Mouse (Mus musculus) liver, embryonic 13.5 days (tissue): ENCODE measurements around the gene Gm6034. TPM values are rescaled to one million over a fixed set of nuclear protein-coding genes. Genes with fewer than 3 reads are reported as not detected.
"Not testable (repeated sequence)": the region's sequence is repeated elsewhere in the genome, so short reads cannot be mapped to it uniquely, and the experiment has no call there.

ENCODE experiments used
- ATAC-seq: fragments of 200-750 bp; cut with Nextera tagmentation; 2 replicates; pipeline ENCODE4 v1.8.0; 2017; ENCODE audit warnings: low read depth, mild to moderate bottlenecking, moderate number of reproducible peaks, moderate library complexity
- DNase-seq: peaks from one replicate; pipeline ENCODE4 v3.0.0; 2022
- H3K27ac ChIP-seq: fragments of 300-500 bp; sonication (generic); 2 replicates; pipeline ENCODE4 v1.5.1; 2015; ENCODE audit warnings: moderate library complexity, mild to moderate bottlenecking, inconsistent platforms
- H3K27me3 ChIP-seq: fragments of 300-500 bp; sonication (generic); 2 replicates; pipeline ENCODE4 v1.6.1; 2015; ENCODE audit warnings: mild to moderate bottlenecking, inconsistent platforms
- H3K36me3 ChIP-seq: fragments of 300-500 bp; sonication (generic); 2 replicates; pipeline ENCODE4 v1.6.1; 2015; ENCODE audit warnings: mild to moderate bottlenecking, inconsistent platforms
- H3K4me1 ChIP-seq: fragments of 300-500 bp; sonication (generic); replicated peaks from 2 replicates; pipeline ENCODE4 v1.6.1; 2015; ENCODE audit warnings: inconsistent platforms
- H3K4me2 ChIP-seq: fragments of 300-500 bp; sonication (generic); 2 replicates; pipeline ENCODE4 v1.6.1; 2015; ENCODE audit warnings: inconsistent platforms, mild to moderate bottlenecking, moderate library complexity
- H3K4me3 ChIP-seq: fragments of 300-500 bp; sonication (generic); replicated peaks from 2 replicates; pipeline ENCODE4 v1.5.1; 2015; ENCODE audit warnings: mild to moderate bottlenecking, inconsistent platforms
- H3K9ac ChIP-seq: fragments of 300-500 bp; sonication (generic); 2 replicates; pipeline ENCODE4 v1.6.1; 2015; ENCODE audit warnings: mild to moderate bottlenecking, inconsistent platforms
- H3K9me3 ChIP-seq: fragments of 300-500 bp; sonication (generic); replicated peaks from 2 replicates; pipeline ENCODE4 v1.6.1; 2016; ENCODE audit warnings: inconsistent platforms
- WGBS: fragments of 180-500 bp; shearing (Covaris S2); methylation state at CpG from one replicate; pipeline ENCODE4 v1.1.7; 2015; ENCODE audit not compliant: insufficient replicate concordance; 5-methylcytosine and 5-hydroxymethylcytosine counted together
- polyA plus RNA-seq: library from polyadenylated mRNA; unstranded; fragments of >200 nt; fragmentation: Nextera tagmentation; extraction: Ambion mirVana; gene quantifications from 2 replicates; pipeline ENCODE4 v1.2.1, GENCODE M21; 2015

Gm6034 gene
- polyA plus RNA-seq, 1 experiment from 2014 or later: not detected

DNA sequence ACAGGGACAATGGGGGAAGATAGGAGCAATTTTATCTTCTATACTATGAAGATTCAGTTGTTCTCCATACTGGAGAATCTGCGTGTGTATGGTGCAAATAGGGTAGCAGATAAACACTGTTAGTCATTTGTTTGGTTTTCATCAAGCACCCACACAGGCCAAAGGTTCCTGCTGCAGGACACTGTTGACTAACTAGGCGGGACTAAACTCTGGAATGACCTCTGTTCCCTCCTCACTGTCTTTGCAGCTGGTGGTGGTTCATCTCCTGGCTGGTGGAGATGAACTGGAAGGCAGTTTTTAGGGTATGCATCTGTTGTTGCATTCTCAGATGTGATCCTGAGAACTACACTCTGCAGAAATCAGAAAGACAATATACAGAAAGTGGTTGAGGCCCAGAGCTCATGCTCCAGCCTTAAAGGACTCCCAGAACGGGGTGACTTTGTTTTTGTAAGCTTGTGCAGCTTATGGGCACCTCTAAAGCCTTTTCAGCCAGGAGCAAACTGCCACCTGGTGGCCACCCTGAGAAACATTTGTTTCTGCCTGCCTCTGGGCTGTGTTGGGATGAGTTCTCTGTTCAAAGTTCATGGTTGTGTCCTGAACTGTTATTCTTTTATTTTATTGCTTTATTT lies 7.6 kb upstream of the Gm6034 start:
- H3K27me3 ChIP-seq, H3K4me3 ChIP-seq, H3K4me2 ChIP-seq, H3K27ac ChIP-seq, H3K9me3 ChIP-seq, H3K9ac ChIP-seq, H3K36me3 ChIP-seq: not testable (repeated sequence)
- DNase-seq (peak; percentile 50), ATAC-seq (peak; percentile 59)
- peaks cover 20% of the 10 kb centered on the region for H3K4me1 ChIP-seq
- 25% methylated on average over 3 of the region's 3 CpGs for WGBS

DNA sequence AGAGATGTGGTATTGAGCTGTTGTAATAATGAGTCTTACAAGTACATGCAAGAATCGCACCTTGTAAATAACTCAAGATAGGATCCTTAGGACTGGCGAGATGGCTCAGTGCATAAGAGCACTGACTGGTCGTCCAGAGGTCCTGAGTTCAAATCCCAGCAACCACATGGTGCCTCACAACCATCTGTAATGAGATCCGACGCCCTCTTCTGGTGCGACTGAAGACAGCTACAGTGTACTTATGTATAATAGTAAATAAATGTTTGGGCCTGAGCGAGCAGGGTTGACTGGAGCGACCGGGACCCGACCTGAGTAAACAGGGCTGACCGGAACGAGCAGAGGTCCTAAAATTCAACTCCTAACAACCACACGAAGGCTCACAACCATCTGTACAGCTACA lies 6.6 kb upstream of the Gm6034 start:
- not testable (repeated sequence) for ATAC-seq, H3K9me3 ChIP-seq, H3K27me3 ChIP-seq, H3K9ac ChIP-seq, H3K36me3 ChIP-seq, H3K4me2 ChIP-seq, H3K27ac ChIP-seq, H3K4me3 ChIP-seq, DNase-seq
- peaks cover 11% of the 10 kb centered on the region for H3K4me1 ChIP-seq
- WGBS: 77% methylated on average over 13 of the region's 13 CpGs

DNA sequence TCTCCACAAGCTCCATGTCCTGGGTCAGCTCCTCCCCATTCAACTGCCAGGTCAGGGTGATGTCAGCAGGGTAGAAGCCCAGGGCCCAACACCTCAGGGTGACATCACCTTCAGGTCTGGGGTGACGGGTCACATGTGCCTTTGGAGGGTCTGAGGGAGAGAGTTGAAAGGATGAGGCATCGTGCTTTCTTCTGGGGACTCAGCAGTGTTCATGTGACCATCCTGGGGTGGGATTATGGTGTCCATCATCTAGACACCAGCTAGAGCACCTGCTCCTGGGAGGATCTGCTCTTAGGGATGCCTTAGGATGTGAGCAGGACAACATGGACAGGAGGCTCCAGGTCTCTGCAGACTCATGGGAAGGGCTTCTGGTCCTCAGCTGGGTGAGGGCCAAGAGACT lies 2.2 kb upstream of the Gm6034 start:
- not testable (repeated sequence) for H3K4me3 ChIP-seq, H3K27me3 ChIP-seq, ATAC-seq, H3K36me3 ChIP-seq, DNase-seq, H3K9me3 ChIP-seq, H3K9ac ChIP-seq, H3K4me2 ChIP-seq, H3K27ac ChIP-seq
- WGBS: 66% methylated on average over 2 of the region's 2 CpGs
- peaks cover 17% of the 10 kb centered on the region for H3K4me1 ChIP-seq

DNA sequence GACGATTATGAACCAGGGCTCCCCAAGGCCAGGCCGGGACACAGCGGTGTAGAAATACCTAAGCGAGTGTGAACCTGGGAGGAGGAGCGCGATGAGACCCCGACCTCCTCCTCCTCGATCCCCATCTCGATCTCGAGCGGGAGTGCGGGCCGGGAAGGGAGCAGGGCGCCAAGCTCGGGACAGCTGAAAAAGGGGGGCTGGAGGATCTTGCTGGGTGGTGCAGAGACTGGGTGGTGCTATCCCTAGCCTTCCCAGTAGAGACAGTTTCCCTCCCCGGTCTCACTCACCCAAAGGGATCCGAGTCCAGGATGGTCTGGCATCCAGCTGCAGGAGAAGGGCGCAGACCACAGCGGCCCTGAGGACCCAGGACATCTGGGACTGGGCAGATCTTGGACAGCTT lies 706 bp upstream of the Gm6034 start:
- H3K9me3 ChIP-seq, H3K27me3 ChIP-seq, H3K27ac ChIP-seq, H3K36me3 ChIP-seq, DNase-seq: not testable (repeated sequence)
- peaks cover 17% of the 10 kb centered on the region for H3K4me1 ChIP-seq
- H3K4me3 ChIP-seq: peak overlapping the region; percentile 64
- ATAC-seq: peak; percentile 62
- H3K9ac ChIP-seq: peak overlapping the region; percentile 67
- 2% methylated on average over 19 of the region's 19 CpGs for WGBS
- peak overlapping the region; percentile 83 for H3K4me2 ChIP-seq

DNA sequence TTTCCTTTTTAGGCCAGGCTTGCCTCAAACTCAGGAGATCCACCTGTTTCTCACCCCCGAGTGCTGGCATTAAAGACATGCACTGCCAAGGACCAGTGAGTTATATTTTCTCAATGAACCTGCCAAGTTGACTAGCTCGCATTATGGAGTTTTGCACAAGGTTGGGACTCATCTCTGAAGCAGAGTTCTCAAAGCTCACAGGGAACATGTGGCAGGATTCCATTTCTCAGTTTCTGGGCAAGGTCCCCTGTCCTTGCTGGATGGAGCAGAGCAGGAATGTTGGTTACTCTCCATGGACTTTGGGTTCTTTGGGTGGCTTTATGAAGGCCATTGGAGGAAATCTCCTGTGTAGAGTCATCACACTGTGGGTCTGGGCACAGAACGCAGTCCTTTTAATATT lies 525 bp downstream of the Gm6034 start:
- peaks cover 17% of the 10 kb centered on the region for H3K4me1 ChIP-seq
- no peak for ATAC-seq
- peak overlapping the region; percentile 64 for H3K4me3 ChIP-seq
- no peaks in the 10 kb centered on the region for H3K27me3 ChIP-seq
- H3K27ac ChIP-seq: no peak overlapping the region
- 67% methylated on average over 3 of the region's 3 CpGs for WGBS
- peak overlapping the region; percentile 69 for H3K9ac ChIP-seq
- no peaks in the 10 kb centered on the region for H3K36me3 ChIP-seq
- H3K9me3 ChIP-seq: no peaks in the 10 kb centered on the region
- H3K4me2 ChIP-seq: peak overlapping the region; percentile 83
- no peak for DNase-seq

DNA sequence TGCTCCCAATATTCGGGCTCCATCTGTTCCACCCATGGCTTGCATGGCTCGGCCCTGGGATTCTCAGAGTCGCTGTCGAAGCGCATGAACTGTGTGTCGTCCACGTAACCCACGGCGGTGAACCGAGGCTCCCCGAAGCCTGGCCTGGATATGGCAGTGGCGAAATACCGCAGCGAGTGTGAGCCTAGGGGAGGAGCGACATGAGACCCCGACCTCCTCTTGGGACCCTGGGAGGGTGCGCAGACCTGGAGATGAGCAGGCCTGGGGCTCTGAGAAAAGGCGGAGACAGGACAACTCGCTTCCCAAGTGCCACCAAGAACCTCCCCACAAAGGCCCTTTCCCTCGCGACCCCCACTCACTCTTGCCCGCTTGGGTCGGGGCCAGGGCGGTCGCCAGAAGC lies 15.2 kb downstream of the Gm6034 start:
- not testable (repeated sequence) for H3K27ac ChIP-seq, H3K4me3 ChIP-seq, ATAC-seq, H3K4me1 ChIP-seq, H3K4me2 ChIP-seq, H3K9me3 ChIP-seq, DNase-seq, H3K9ac ChIP-seq, H3K36me3 ChIP-seq, H3K27me3 ChIP-seq
- 80% methylated on average over 24 of the region's 25 CpGs for WGBS

DNA sequence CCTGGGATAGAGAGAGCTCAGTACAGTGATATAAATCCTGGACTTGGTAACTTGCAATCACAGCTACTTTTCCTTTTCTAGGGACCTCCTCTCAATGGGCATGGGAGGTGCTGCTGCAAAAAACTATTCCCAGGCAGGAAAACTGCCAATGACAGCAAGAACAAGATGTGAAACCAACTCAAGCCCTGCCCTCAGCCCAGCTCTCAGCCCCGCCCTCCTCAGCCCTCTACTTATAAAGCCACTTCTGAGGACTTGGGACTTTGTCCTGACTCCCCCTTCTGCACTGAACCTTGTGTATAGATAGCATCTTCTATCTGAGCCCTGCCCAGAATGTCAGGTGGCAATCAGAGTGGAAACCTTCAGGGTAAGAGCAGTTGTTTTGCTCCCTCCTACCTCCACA lies 15.6 kb downstream of the Gm6034 start, which contains the start of gene Gm11127:
Gm11127 (minus strand) TSS at position 10 of the 400 bp plus-strand sequence.
- not testable (repeated sequence) for H3K4me1 ChIP-seq, H3K27me3 ChIP-seq, H3K36me3 ChIP-seq, H3K9me3 ChIP-seq, H3K27ac ChIP-seq, DNase-seq, ATAC-seq, H3K4me3 ChIP-seq, H3K4me2 ChIP-seq, H3K9ac ChIP-seq
- 33% methylated on average over 1 of the region's 1 CpGs for WGBS

DNA sequence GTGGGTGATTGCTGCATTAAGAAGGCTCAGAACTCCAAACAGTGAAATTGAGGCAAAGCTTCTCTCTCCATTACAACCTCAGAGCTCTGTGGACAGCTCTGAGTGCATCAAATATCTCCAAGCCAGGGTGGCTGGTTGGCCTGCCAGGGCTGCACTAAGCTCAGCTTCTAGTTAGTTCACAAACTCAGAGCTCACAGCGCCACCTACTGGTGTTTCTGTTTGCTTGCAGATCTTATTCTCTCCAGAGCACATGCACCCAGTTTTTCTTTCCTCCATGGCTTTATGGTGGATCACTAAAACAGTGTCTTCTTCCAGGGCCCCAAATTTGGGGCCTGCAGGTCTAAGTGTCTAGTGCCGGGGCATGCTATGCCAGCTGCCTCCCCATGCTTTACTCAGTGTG lies 18.1 kb downstream of the Gm6034 start:
- no peaks in the 10 kb centered on the region for H3K9me3 ChIP-seq
- H3K36me3 ChIP-seq: no peaks in the 10 kb centered on the region
- H3K27ac ChIP-seq: no peak overlapping the region
- peak; percentile 74 for DNase-seq
- 9% methylated on average over 2 of the region's 2 CpGs for WGBS
- H3K4me3 ChIP-seq: no peak overlapping the region
- no peak overlapping the region for H3K4me2 ChIP-seq
- H3K4me1 ChIP-seq: no peaks in the 10 kb centered on the region
- no peak for ATAC-seq
- H3K9ac ChIP-seq: no peak overlapping the region
- no peaks in the 10 kb centered on the region for H3K27me3 ChIP-seq

DNA sequence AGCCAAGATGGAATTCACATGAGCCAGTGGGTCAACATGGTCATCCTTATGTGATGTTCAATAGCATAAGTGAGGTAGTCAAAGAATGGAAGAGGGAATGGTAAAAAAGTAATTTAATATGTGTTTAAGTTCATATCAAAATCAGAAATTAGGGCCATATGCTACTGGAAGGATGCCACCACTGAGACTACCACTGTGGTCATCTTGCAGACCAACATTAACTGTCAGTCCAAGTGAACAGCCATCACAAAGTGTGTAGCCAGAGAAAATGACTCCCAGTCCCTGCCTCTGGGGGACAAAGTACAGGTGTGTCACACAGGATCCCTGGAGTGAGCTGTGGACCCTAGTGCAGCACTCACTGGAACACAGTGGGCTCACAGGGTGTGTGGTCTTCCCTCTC lies 39.1 kb downstream of the Gm6034 start:
- ATAC-seq, H3K4me1 ChIP-seq, H3K4me3 ChIP-seq, H3K36me3 ChIP-seq, DNase-seq, H3K27ac ChIP-seq, H3K4me2 ChIP-seq, H3K9ac ChIP-seq, H3K9me3 ChIP-seq: not testable (repeated sequence)
- peaks cover 56% of the 10 kb centered on the region for H3K27me3 ChIP-seq

DNA sequence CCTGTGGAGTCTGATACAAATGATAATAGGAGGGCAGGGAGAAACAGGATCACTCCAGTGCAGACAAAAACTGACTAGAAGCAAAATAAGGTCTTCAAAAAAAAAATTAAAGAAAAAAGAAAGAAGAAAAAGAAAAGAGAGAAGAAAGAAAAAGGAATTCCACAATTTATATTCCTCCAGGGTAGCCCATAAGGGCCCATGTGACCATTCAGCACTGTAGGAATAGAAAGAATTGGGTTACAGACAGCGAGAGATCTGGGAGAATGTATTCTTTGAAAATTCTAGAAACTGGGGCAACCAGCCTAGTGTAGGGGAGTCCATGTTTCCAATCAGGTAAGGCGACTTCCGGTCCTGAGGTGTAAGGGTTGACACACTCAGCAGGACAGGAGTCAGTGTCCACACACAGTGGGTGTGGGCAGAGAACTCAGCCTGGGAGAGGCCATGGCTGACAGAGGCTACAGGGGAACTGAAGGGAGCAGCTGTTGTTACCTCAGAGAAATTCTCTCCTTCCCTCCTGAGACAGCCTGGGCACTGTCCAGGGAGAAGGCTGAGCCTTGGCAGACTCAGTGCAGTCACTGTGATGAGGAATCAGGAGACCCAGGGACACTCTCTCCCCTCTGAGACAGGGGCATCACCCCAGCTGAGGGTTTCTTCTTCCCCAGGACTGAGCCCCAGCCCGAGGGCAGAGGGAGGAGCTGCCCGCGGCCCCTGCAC lies 39.9 kb downstream of the Gm6034 start:
- peaks cover 56% of the 10 kb centered on the region for H3K27me3 ChIP-seq
- H3K9me3 ChIP-seq, H3K36me3 ChIP-seq, ATAC-seq, H3K27ac ChIP-seq, DNase-seq, H3K4me1 ChIP-seq, H3K9ac ChIP-seq: not testable (repeated sequence)
- WGBS: 19% methylated on average over 6 of the region's 6 CpGs
- peak overlapping the region; percentile 57 for H3K4me3 ChIP-seq
- peak overlapping the region; percentile 76 for H3K4me2 ChIP-seq

DNA sequence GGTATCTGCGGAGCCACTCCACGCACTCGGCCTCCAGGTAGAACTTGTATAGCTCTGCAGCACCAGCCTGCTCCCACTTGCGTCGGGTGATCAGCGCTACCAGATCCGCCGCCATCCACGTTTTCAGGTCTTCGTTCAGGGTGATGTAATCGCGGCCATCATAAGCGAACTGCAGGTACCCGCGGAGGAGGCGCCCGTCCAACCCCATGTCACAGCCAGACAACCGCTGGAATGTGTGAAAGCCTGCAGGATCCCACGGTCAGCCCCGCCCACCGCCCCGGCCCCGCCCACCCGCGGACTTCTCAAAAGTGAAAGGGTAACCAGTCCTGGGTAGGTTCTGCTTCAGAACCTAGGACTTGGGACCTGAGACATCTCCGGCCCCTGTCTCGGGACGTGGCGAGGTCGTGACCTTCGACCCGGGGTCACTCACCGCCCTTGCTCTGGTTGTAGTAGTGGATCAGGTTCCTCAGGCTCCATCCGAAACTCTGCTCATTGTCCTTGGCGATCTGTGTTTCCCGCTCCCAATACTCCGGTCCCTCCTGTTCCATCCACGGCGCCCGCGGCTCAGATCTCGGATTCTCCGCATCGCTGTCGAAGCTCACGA lies 40.6 kb downstream of the Gm6034 start:
- WGBS: 1% methylated on average over 46 of the region's 46 CpGs
- no peak overlapping the region for H3K27ac ChIP-seq
- no peak for DNase-seq
- no peaks in the 10 kb centered on the region for H3K36me3 ChIP-seq
- H3K4me3 ChIP-seq: peak overlapping the region; percentile 57
- H3K9ac ChIP-seq: peak overlapping the region; percentile 47; the same call in 1 of the 2 replicates
- no peaks in the 10 kb centered on the region for H3K9me3 ChIP-seq
- H3K4me2 ChIP-seq: peak overlapping the region; percentile 76
- ATAC-seq: peak; percentile 7; the same call in 1 of the 2 replicates
- H3K27me3 ChIP-seq: peaks cover 56% of the 10 kb centered on the region
- H3K4me1 ChIP-seq: 0 out of 2 replicates have a peak, but pooled peaks cover 6% of the 10 kb centered on the region
